Mouse (Mus musculus) stomach, embryonic 15.5 days (tissue): ENCODE measurements around the gene Tbc1d9. TPM values are rescaled to one million over a fixed set of nuclear protein-coding genes. Genes with fewer than 3 reads are reported as not detected.
A peak's percentile ranks its signal among the peaks of the same experiment; 100 is the strongest.

Source experiments
- ATAC-seq: fragments of 200-750 bp; cut with Nextera tagmentation; 2 replicates; pipeline ENCODE4 v1.8.0; 2017; ENCODE audit warnings: low read depth, moderate number of reproducible peaks, moderate TSS enrichment; ENCODE audit not compliant: insufficient read depth, low FRiP score
- H3K27ac ChIP-seq: fragments of 300-500 bp; sonication (generic); 2 replicates; pipeline ENCODE4 v1.5.1; 2015; ENCODE audit warnings: mild to moderate bottlenecking, inconsistent platforms
- H3K27me3 ChIP-seq: fragments of 300-500 bp; sonication (generic); replicated peaks from 2 replicates; pipeline ENCODE4 v1.6.1; 2015; ENCODE audit warnings: inconsistent platforms
- H3K36me3 ChIP-seq: fragments of 300-500 bp; sonication (generic); 2 replicates; pipeline ENCODE4 v1.6.1; 2015; ENCODE audit warnings: inconsistent platforms
- H3K4me1 ChIP-seq: fragments of 300-500 bp; sonication (generic); 2 replicates; pipeline ENCODE4 v1.6.1; 2015; ENCODE audit warnings: inconsistent platforms
- H3K4me2 ChIP-seq: fragments of 300-500 bp; sonication (generic); 2 replicates; pipeline ENCODE4 v1.6.1; 2015; ENCODE audit warnings: mild to moderate bottlenecking, inconsistent platforms
- H3K4me3 ChIP-seq: fragments of 300-500 bp; sonication (generic); replicated peaks from 2 replicates; pipeline ENCODE4 v1.5.1; 2015; ENCODE audit warnings: inconsistent platforms
- H3K9ac ChIP-seq: fragments of 300-500 bp; sonication (generic); 2 replicates; pipeline ENCODE4 v1.6.1; 2015; ENCODE audit warnings: inconsistent platforms
- H3K9me3 ChIP-seq: fragments of 300-500 bp; sonication (generic); 2 replicates; pipeline ENCODE4 v1.6.1; 2016; ENCODE audit warnings: inconsistent platforms
- WGBS: fragments of 180-500 bp; shearing (Covaris S2); methylation state at CpG from one replicate; pipeline ENCODE4 v1.1.7; 2015; 5-methylcytosine and 5-hydroxymethylcytosine counted together
- polyA plus RNA-seq: library from polyadenylated mRNA; unstranded; fragments of >200 nt; fragmentation: Nextera tagmentation; extraction: Ambion mirVana; gene quantifications from 2 replicates; pipeline ENCODE4 v1.2.1, GENCODE M21; 2015

Gene Tbc1d9
- polyA plus RNA-seq, 1 experiment from 2014 or later: 3.0 TPM

DNA sequence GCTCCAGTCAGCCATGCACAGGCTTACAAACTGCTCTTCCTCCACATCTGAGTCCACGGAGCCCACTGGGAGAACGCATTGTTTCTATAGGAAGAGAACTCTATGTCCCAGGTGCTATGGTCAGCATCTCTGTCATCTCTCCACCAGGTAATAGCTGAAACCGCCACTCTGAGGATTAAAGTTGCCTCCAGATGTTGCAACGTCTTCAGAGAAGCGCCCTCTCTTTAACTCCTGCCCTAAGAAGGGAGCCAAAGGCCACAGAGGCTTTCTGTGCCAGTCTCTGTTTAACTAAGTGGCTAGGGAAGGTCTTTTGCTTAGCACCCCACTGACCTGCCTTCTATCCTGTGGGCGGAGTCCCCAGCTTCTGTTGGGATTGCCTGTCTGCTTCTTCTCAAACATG is 85.7 kb downstream of the Tbc1d9 start:
- H3K4me2 ChIP-seq: no peak overlapping the region
- no peak overlapping the region for H3K4me3 ChIP-seq
- H3K4me1 ChIP-seq: no peaks in the 10 kb centered on the region
- H3K27me3 ChIP-seq: no peaks in the 10 kb centered on the region
- H3K36me3 ChIP-seq: no peaks in the 10 kb centered on the region
- ATAC-seq: no peak
- WGBS: 74% methylated on average over 6 of the region's 6 CpGs
- H3K27ac ChIP-seq: no peak overlapping the region
- H3K9ac ChIP-seq: no peak overlapping the region
- no peaks in the 10 kb centered on the region for H3K9me3 ChIP-seq

DNA sequence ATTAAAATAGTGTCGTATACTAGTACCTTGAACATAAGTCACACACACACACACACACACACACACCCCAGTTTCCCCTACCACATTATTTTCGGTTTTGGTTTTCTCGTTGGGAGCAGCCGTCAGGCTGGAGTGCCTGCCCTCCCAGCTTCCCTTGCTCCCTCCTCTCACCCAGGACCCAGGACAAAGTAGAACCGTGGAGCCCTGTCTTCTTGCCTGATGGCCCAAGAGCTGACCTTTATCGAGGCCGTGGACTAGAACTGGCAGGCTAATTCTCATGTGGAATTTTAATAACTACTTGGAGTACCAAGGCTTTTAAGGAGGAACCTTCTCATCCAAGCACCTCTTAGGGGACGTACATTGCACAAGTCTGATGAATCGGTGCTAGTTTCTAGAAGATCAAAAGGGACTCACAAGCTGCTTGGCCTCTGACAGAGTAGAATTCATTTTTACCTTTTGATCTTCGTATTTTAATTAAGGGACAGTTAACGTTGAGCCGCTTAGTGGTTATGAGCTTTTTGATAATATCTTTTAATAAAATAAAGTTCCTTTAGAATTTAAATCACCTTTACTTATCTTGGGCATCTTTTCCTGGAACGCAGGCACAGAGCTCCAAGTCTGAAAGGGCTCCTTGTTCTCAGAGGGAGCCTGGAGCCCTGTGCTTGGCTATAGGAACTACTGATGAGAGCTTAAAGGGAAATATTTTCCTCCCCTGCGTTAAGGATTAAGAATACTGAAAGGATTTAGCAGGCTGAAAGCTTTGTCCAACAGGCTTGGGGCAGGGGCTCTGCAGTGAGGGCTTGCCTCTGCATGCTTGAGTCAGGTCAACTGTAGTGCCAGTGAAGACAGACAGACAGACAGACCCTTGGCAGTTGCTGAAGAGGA is 86.5 kb downstream of the Tbc1d9 start:
- H3K36me3 ChIP-seq: no peaks in the 10 kb centered on the region
- no peaks in the 10 kb centered on the region for H3K4me1 ChIP-seq
- H3K9ac ChIP-seq: no peak overlapping the region
- WGBS: 72% methylated on average over 14 of the region's 14 CpGs
- H3K9me3 ChIP-seq: no peaks in the 10 kb centered on the region
- H3K4me2 ChIP-seq: no peak overlapping the region
- no peak overlapping the region for H3K4me3 ChIP-seq
- ATAC-seq: no peak
- H3K27me3 ChIP-seq: no peaks in the 10 kb centered on the region
- H3K27ac ChIP-seq: no peak overlapping the region

DNA sequence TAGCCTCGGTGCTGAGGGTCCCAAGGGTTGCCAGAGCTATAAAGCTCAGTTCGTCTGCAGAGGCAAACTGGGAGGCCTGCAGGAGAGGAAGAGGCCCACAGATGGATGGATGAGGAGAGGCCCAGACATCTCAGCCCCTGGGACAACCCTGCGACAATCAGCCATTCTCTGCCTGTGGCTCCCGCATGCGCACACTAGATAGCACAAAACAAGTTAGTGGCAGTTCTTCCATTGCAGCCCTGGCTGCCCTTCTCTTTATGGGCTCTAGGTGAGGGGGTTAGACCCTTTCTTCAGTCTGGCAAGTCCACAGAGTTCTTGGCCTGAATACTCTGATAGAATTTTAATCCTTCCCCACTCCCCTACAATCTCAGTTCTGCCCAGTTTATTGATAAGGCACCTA is 87.6 kb downstream of the Tbc1d9 start:
- no peak overlapping the region for H3K4me2 ChIP-seq
- no peaks in the 10 kb centered on the region for H3K4me1 ChIP-seq
- WGBS: 83% methylated on average over 5 of the region's 5 CpGs
- no peak overlapping the region for H3K4me3 ChIP-seq
- H3K27me3 ChIP-seq: no peaks in the 10 kb centered on the region
- no peaks in the 10 kb centered on the region for H3K36me3 ChIP-seq
- H3K9me3 ChIP-seq: no peaks in the 10 kb centered on the region
- H3K9ac ChIP-seq: no peak overlapping the region
- H3K27ac ChIP-seq: no peak overlapping the region
- no peak for ATAC-seq

DNA sequence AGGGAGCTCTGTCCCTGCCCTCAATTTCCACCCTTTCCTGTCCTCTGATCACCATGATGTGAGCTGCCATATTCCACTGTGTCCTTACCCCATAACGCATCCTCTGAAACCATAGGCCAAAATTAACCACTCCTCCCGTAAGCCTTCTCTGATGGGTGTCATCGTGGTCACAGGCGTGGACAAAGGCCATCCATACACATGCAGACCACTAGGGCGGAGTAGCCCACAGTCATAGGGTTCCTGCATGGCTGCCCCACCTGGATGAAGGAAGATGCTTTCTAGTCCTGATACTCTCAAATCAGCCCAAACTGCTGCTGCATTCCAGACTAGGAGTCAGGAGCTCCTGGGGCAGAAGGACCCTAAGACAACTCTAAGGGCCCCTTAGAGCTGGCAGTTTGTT is 92.5 kb downstream of the Tbc1d9 start:
- Histone ChIP-seq H3K9me3 (no peaks in the 10 kb centered on the region), H3K36me3 (peaks cover 6% of the 10 kb centered on the region; the same call in 1 of the 2 replicates), H3K27me3 (no peaks in the 10 kb centered on the region), H3K9ac (no peak overlapping the region), H3K27ac (no peak overlapping the region), H3K4me1 (no peaks in the 10 kb centered on the region), H3K4me3 (no peak overlapping the region), H3K4me2 (no peak overlapping the region)
- 89% methylated on average over 5 of the region's 5 CpGs for WGBS
- ATAC-seq: no peak

DNA sequence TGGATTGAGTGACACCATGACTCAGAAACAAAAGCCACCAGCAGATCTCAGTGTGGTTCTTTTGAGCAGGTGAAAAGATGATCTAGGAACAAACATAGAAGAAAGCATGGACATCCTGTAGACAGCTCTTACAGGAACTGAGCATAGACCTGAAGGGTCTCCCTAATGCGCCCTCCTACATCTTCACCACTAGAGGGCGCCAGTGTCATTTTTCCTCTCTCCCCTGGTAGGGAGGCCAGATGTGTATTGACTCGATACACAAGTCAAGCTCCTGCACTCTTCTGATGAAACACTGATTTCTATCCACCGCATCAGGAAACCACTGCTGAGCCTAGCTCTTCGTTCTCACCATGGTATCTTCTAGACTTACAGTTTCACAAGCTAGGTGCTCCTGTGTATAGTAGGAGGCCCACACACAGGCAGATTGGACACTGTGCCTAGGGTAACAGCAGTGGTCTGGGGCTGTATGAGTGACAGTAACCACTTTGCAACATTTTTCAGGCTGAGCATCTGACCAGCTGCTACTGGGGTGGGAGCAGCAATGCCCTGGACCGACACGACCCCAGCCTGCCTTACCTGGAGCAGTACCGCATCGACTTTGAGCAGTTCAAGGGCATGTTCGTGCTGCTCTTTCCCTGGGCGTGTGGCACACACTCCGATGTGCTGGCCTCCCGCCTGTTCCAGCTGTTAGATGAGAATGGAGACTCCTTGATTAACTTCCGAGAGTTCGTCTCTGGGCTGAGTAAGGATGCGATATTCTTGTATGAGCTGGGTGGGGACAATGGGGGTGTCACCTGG is 95.5 kb downstream of the Tbc1d9 start:
- Histone ChIP-seq H3K4me1 (no peaks in the 10 kb centered on the region), H3K4me2 (no peak overlapping the region), H3K27me3 (no peaks in the 10 kb centered on the region), H3K36me3 (peaks cover 6% of the 10 kb centered on the region; the same call in 1 of the 2 replicates), H3K9me3 (no peaks in the 10 kb centered on the region), H3K27ac (no peak overlapping the region), H3K4me3 (no peak overlapping the region), H3K9ac (no peak overlapping the region)
- ATAC-seq: peak; percentile 77; the same call in 1 of the 2 replicates
- WGBS: 70% methylated on average over 16 of the region's 16 CpGs

DNA sequence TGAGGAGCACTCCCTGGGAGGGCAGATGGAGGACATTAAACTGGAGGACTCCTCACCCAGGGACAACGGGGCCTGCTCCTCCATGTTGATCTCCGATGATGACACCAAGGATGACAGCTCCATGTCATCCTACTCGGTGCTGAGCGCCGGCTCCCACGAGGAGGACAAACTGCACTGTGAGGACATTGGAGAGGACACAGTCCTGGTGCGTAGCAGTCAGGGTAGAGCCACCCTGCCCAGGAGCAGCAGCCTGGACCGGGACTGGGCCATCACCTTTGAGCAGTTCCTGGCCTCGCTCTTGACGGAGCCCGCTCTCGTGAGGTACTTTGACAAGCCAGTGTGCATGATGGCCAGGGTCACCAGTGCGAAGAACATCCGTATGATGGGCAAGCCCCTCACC is 106.0 kb downstream of the Tbc1d9 start:
- Histone ChIP-seq H3K9me3 (no peaks in the 10 kb centered on the region), H3K27ac (no peak overlapping the region), H3K4me3 (no peak overlapping the region), H3K4me2 (no peak overlapping the region), H3K9ac (no peak overlapping the region), H3K27me3 (no peaks in the 10 kb centered on the region), H3K4me1 (no peaks in the 10 kb centered on the region), H3K36me3 (peaks cover 7% of the 10 kb centered on the region; the same call in 1 of the 2 replicates)
- 93% methylated on average over 14 of the region's 14 CpGs for WGBS
- no peak for ATAC-seq

DNA sequence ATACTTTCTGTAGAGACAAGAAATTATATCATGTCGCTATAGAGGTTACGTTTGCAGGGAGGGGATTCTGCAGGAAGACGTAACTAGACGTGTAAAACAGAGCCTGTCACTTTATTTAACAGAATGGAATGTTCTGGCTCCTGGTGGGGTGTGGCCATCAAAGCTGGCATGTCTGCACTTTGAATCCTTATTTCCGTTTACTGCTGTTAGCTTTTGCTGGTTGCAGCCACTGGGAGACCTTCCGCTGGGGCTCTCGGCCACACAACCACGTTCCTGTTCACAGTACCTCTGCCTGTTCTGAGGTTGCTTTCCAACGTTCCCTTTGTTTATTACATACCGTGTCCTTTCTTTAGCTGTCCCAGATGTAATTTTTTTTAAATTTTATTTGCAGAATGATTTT is 107.3 kb downstream of the Tbc1d9 start:
- no peaks in the 10 kb centered on the region for H3K4me1 ChIP-seq
- no peaks in the 10 kb centered on the region for H3K9me3 ChIP-seq
- no peak overlapping the region for H3K9ac ChIP-seq
- no peak overlapping the region for H3K27ac ChIP-seq
- H3K36me3 ChIP-seq: peaks cover 7% of the 10 kb centered on the region; the same call in 1 of the 2 replicates
- no peak overlapping the region for H3K4me2 ChIP-seq
- H3K4me3 ChIP-seq: no peak overlapping the region
- ATAC-seq: no peak
- 69% methylated on average over 10 of the region's 10 CpGs for WGBS
- H3K27me3 ChIP-seq: no peaks in the 10 kb centered on the region

DNA sequence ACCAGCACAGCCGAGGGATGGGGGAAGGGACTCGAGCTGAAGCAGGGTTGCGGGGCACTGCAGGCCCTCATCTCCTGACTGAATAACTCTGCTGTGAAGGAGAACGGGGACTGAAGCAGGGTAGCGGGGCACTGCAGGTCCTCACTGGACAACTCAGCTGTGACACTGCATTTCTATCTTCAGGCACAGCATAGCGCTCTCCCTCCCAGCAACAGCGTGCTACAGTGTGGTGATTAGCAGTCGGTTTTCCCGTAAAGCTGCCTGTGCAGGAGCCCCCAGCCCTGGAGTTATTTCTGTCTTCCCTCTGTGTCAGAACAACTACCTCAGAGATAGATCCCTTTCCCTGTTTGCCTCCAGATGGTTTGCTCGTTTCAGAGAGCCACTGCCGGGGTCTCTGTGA is 109.3 kb downstream of the Tbc1d9 start:
- H3K9me3 ChIP-seq: no peaks in the 10 kb centered on the region
- H3K27ac ChIP-seq: no peak overlapping the region
- no peak for ATAC-seq
- H3K36me3 ChIP-seq: peaks cover 7% of the 10 kb centered on the region; the same call in 1 of the 2 replicates
- H3K27me3 ChIP-seq: no peaks in the 10 kb centered on the region
- H3K9ac ChIP-seq: no peak overlapping the region
- no peak overlapping the region for H3K4me3 ChIP-seq
- H3K4me1 ChIP-seq: no peaks in the 10 kb centered on the region
- H3K4me2 ChIP-seq: no peak overlapping the region
- 54% methylated on average over 11 of the region's 11 CpGs for WGBS

DNA sequence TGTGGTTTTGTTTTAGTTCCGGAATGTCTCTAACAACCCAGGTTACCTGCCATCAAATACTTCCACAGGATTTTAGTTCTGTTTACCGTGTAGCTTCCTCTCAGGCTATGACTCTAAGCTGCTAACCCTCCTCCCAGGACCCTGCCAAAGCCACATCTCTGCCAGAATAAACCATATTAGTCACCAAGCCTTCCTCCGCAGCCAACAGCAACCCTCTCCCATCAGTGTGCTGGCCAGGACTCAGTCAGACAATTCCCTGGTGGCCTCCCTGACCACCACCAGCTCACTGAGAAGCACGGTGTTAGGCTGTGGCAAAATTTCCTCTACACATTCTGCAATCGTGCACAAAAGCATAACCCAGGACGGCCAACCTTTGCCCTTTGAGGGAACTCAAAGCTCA is 113.3 kb downstream of the Tbc1d9 start:
- Histone ChIP-seq H3K9me3 (no peaks in the 10 kb centered on the region), H3K4me2 (no peak overlapping the region), H3K9ac (no peak overlapping the region), H3K36me3 (0 out of 2 replicates have a peak, but pooled peaks cover under 1% of the 10 kb centered on the region), H3K4me3 (no peak overlapping the region), H3K27me3 (no peaks in the 10 kb centered on the region), H3K4me1 (no peaks in the 10 kb centered on the region), H3K27ac (no peak overlapping the region)
- ATAC-seq: no peak
- WGBS: 75% methylated on average over 6 of the region's 6 CpGs

DNA sequence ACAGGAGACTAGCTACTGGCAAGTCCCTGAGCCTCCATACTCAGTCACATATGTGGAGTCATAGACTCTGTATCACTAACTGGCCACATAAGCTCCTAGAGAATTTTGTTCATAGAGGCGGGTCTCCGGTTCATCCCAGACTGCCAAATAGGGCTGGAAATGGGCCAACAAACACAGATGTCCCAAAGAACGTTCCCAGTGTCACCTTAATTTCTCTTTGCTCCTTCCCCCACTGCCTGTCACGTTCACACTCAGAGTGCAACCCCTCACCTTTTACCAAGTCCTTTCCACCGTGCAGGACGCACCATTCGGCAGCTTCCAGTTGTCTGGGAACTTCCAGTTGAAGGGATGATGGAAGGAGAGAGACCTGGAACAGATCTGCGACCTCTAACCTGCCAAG is 120.2 kb downstream of the Tbc1d9 start:
- no peak for ATAC-seq
- Histone ChIP-seq H3K27me3 (peaks cover 6% of the 10 kb centered on the region), H3K4me1 (0 out of 2 replicates have a peak, but pooled peaks cover 4% of the 10 kb centered on the region), H3K36me3 (no peaks in the 10 kb centered on the region), H3K27ac (no peak overlapping the region), H3K9ac (no peak overlapping the region), H3K4me3 (no peak overlapping the region), H3K9me3 (no peaks in the 10 kb centered on the region), H3K4me2 (no peak overlapping the region)
- 76% methylated on average over 8 of the region's 8 CpGs for WGBS

DNA sequence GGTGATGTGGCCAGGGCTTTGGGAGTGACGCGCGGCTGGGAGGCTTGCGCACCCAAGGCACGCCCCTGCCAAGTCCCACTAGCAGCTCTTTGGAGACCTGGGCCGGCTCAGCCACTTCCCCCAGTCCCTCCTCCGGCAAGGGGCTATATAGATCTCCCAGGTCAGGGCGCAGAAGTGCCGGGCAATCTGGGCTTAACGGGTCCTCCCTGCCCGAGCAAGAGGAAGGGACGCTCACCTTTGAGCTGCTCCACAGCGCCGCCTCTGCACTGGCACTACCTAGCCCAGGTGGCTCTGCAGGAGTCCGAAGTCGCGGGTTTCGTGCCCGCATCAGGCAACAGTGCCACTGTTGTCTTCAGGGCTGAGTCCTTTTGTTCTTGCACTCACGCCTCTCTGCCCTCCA is 125.0 kb downstream of the Tbc1d9 start, which contains the start of gene Ucp1:
TSS of gene Ucp1 (plus strand) at position 177 of the 400 bp plus-strand sequence.
- H3K9me3 ChIP-seq: no peaks in the 10 kb centered on the region
- no peaks in the 10 kb centered on the region for H3K36me3 ChIP-seq
- H3K9ac ChIP-seq: no peak within 1 kb of the TSS
- peak within 1 kb of the TSS; percentile 59 for H3K4me2 ChIP-seq
- 3% methylated on average over 20 of the region's 20 CpGs for WGBS
- no peak; the same call in 1 of the 2 replicates for ATAC-seq
- H3K27ac ChIP-seq: no peak within 1 kb of the TSS
- peaks cover 11% of the 10 kb centered on the region for H3K27me3 ChIP-seq
- 0 out of 2 replicates have a peak, but pooled peaks cover 4% of the 10 kb centered on the region for H3K4me1 ChIP-seq
- peak within 1 kb of the TSS; percentile 25 for H3K4me3 ChIP-seq

DNA sequence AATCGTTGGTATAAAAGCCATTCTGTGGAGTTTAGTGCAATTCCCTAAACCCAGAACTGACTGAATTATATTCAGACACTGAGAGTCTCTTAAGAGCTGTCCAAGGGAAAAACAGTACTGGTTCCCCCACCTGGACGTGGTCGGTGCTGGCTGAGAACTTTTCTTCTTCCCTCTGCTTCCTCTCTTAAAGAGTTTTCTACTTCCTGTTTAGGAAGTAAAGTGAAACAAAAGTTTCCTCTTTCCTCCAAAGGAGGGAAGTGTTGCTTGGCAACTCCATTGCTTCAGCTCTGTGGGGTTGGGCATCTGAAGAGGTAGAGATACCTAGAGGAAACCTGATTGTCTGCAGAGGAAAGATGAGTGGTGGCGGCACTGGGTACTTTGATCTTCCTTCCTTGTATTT is 132.2 kb downstream of the Tbc1d9 start:
- H3K4me1 ChIP-seq: no peaks in the 10 kb centered on the region
- H3K36me3 ChIP-seq: no peaks in the 10 kb centered on the region
- no peak overlapping the region for H3K9ac ChIP-seq
- ATAC-seq: no peak
- H3K27ac ChIP-seq: no peak overlapping the region
- 68% methylated on average over 4 of the region's 4 CpGs for WGBS
- H3K9me3 ChIP-seq: no peaks in the 10 kb centered on the region
- no peak overlapping the region for H3K4me2 ChIP-seq
- no peak overlapping the region for H3K4me3 ChIP-seq
- no peaks in the 10 kb centered on the region for H3K27me3 ChIP-seq
